Mouse (Mus musculus) forebrain, embryonic 16.5 days (tissue): ENCODE measurements at regions not wholly inside any gene's neighbourhood (a gene's known extent, or its start where the extent isn't known, plus 50 kb on each side); places are given as distances from the start of the nearest gene placed in this dataset.

Experiments used
- ATAC-seq: fragments of 200-750 bp; cut with Nextera tagmentation; 2 replicates; pipeline ENCODE4 v1.8.0; 2017; ENCODE audit warnings: mild to moderate bottlenecking, moderate library complexity
- H3K27ac ChIP-seq: fragments of 300-500 bp; sonication (generic); 2 replicates; pipeline ENCODE4 v1.5.1; 2014; ENCODE audit warnings: low read length, control low read depth
- H3K27me3 ChIP-seq: fragments of 300-500 bp; sonication (generic); replicated peaks from 2 replicates; pipeline ENCODE4 v1.6.1; 2014; ENCODE audit warnings: low read length; ENCODE audit not compliant: control insufficient read depth, insufficient read depth
- H3K36me3 ChIP-seq: fragments of 300-500 bp; sonication (generic); 2 replicates; pipeline ENCODE4 v1.6.1; 2014; ENCODE audit not compliant: control insufficient read depth, insufficient read depth
- H3K4me1 ChIP-seq: fragments of 300-500 bp; sonication (generic); replicated peaks from 2 replicates; pipeline ENCODE4 v1.6.1; 2014; ENCODE audit warnings: low read length; ENCODE audit not compliant: control insufficient read depth, insufficient read depth
- H3K4me2 ChIP-seq: fragments of 300-500 bp; sonication (generic); 2 replicates; pipeline ENCODE4 v1.6.1; 2014; ENCODE audit warnings: mild to moderate bottlenecking, low read length, control low read depth
- H3K4me3 ChIP-seq: fragments of 300-500 bp; sonication (generic); replicated peaks from 2 replicates; pipeline ENCODE4 v1.5.1; 2014; ENCODE audit warnings: mild to moderate bottlenecking, low read length, control low read depth
- H3K9ac ChIP-seq: fragments of 300-500 bp; sonication (generic); replicated peaks from 2 replicates; pipeline ENCODE4 v1.6.1; 2014; ENCODE audit warnings: low read depth, low read length, control low read depth
- H3K9me3 ChIP-seq: fragments of 300-500 bp; sonication (generic); 2 replicates; pipeline ENCODE4 v1.6.1; 2016; ENCODE audit warnings: low read length; ENCODE audit not compliant: control insufficient read depth
- WGBS: fragments of 180-500 bp; shearing (Covaris S2); extraction: QIAGEN DNeasy Blood & Tissue Kit; methylation state at CpG from one replicate; pipeline ENCODE4 v1.1.7; 2014; 5-methylcytosine and 5-hydroxymethylcytosine counted together

- no peak overlapping the region for H3K4me3 ChIP-seq
- no peaks in the 10 kb centered on the region for H3K36me3 ChIP-seq
- no peak overlapping the region for H3K4me2 ChIP-seq
- 69% methylated on average over 4 of the region's 4 CpGs for WGBS
- H3K4me1 ChIP-seq: 0 out of 2 replicates have a peak, but pooled peaks cover 2% of the 10 kb centered on the region
- H3K9ac ChIP-seq: no peak overlapping the region
- no peaks in the 10 kb centered on the region for H3K27me3 ChIP-seq
- H3K9me3 ChIP-seq: no peaks in the 10 kb centered on the region
- ATAC-seq: no peak
- no peak overlapping the region for H3K27ac ChIP-seq
Measured at GRCm38 (mm10) chr15:96107503-96107902, 179.8 kb upstream of the Arid2 start.

GRCm38 (mm10) chr15:96113091-96113490 is 174.2 kb upstream of the Arid2 start:
- no peak for ATAC-seq
- peaks cover 3% of the 10 kb centered on the region; the same call in 1 of the 2 replicates for H3K4me1 ChIP-seq
- no peak overlapping the region for H3K27ac ChIP-seq
- H3K4me2 ChIP-seq: no peak overlapping the region
- H3K9ac ChIP-seq: no peak overlapping the region
- H3K4me3 ChIP-seq: no peak overlapping the region
- H3K9me3 ChIP-seq: no peaks in the 10 kb centered on the region
- H3K27me3 ChIP-seq: no peaks in the 10 kb centered on the region
- WGBS: 92% methylated on average over 13 of the region's 13 CpGs
- H3K36me3 ChIP-seq: no peaks in the 10 kb centered on the region

GRCm38 (mm10) chr15:96114616-96115015 is 172.7 kb upstream of the Arid2 start:
- no peak for ATAC-seq
- no peaks in the 10 kb centered on the region for H3K36me3 ChIP-seq
- no peaks in the 10 kb centered on the region for H3K9me3 ChIP-seq
- WGBS: 82% methylated on average over 9 of the region's 9 CpGs
- H3K9ac ChIP-seq: no peak overlapping the region
- H3K27me3 ChIP-seq: no peaks in the 10 kb centered on the region
- H3K4me2 ChIP-seq: no peak overlapping the region
- no peak overlapping the region for H3K27ac ChIP-seq
- peaks cover 3% of the 10 kb centered on the region; the same call in 1 of the 2 replicates for H3K4me1 ChIP-seq
- no peak overlapping the region for H3K4me3 ChIP-seq

GRCm38 (mm10) chr15:96115196-96115595 is 172.1 kb upstream of the Arid2 start:
- no peak for ATAC-seq
- WGBS: 46% methylated on average over 10 of the region's 10 CpGs
- Histone ChIP-seq H3K36me3 (no peaks in the 10 kb centered on the region), H3K9ac (no peak overlapping the region), H3K9me3 (no peaks in the 10 kb centered on the region), H3K27me3 (no peaks in the 10 kb centered on the region), H3K27ac (no peak overlapping the region), H3K4me2 (no peak overlapping the region), H3K4me1 (peaks cover 3% of the 10 kb centered on the region; the same call in 1 of the 2 replicates), H3K4me3 (no peak overlapping the region)

GRCm38 (mm10) chr15:96119240-96119639 is 168.1 kb upstream of the Arid2 start:
- H3K27me3 ChIP-seq: no peaks in the 10 kb centered on the region
- no peak overlapping the region for H3K4me3 ChIP-seq
- no peak overlapping the region for H3K27ac ChIP-seq
- H3K9ac ChIP-seq: no peak overlapping the region
- H3K4me1 ChIP-seq: peaks cover 3% of the 10 kb centered on the region; the same call in 1 of the 2 replicates
- ATAC-seq: no peak
- WGBS: 93% methylated on average over 7 of the region's 7 CpGs
- no peaks in the 10 kb centered on the region for H3K36me3 ChIP-seq
- H3K4me2 ChIP-seq: no peak overlapping the region
- H3K9me3 ChIP-seq: peaks cover 2% of the 10 kb centered on the region; the same call in 1 of the 2 replicates

GRCm38 (mm10) chr15:96124397-96124796 is 162.9 kb upstream of the Arid2 start:
- Histone ChIP-seq H3K4me2 (no peak overlapping the region), H3K9ac (no peak overlapping the region), H3K27me3 (no peaks in the 10 kb centered on the region), H3K9me3 (peaks cover 2% of the 10 kb centered on the region; the same call in 1 of the 2 replicates), H3K36me3 (no peaks in the 10 kb centered on the region), H3K27ac (no peak overlapping the region), H3K4me1 (no peaks in the 10 kb centered on the region), H3K4me3 (no peak overlapping the region)
- ATAC-seq: peak; percentile 43; the same call in 1 of the 2 replicates
- whole genome bisulfite sequencing: 82% methylated on average over 6 of the region's 6 CpGs

- no peak for ATAC-seq
- H3K4me2 ChIP-seq: no peak overlapping the region
- no peaks in the 10 kb centered on the region for H3K27me3 ChIP-seq
- H3K36me3 ChIP-seq: no peaks in the 10 kb centered on the region
- H3K9me3 ChIP-seq: no peaks in the 10 kb centered on the region
- no peak overlapping the region for H3K27ac ChIP-seq
- H3K4me1 ChIP-seq: 0 out of 2 replicates have a peak, but pooled peaks cover 5% of the 10 kb centered on the region
- 80% methylated on average over 4 of the region's 4 CpGs for WGBS
- H3K4me3 ChIP-seq: no peak overlapping the region
- no peak overlapping the region for H3K9ac ChIP-seq
Measured at GRCm38 (mm10) chr15:96129699-96130098, 157.6 kb upstream of the Arid2 start.

GRCm38 (mm10) chr15:96130531-96130930 is 156.8 kb upstream of the Arid2 start:
- Histone ChIP-seq H3K27ac (no peak overlapping the region), H3K4me2 (no peak overlapping the region), H3K4me3 (no peak overlapping the region), H3K36me3 (no peaks in the 10 kb centered on the region), H3K4me1 (0 out of 2 replicates have a peak, but pooled peaks cover 5% of the 10 kb centered on the region), H3K9ac (no peak overlapping the region), H3K27me3 (no peaks in the 10 kb centered on the region), H3K9me3 (no peaks in the 10 kb centered on the region)
- ATAC-seq: no peak
- 74% methylated on average over 8 of the region's 8 CpGs for WGBS

GRCm38 (mm10) chr15:96131582-96132091 is 155.7 kb upstream of the Arid2 start:
- Histone ChIP-seq H3K27ac (no peak overlapping the region), H3K4me1 (0 out of 2 replicates have a peak, but pooled peaks cover 5% of the 10 kb centered on the region), H3K4me2 (no peak overlapping the region), H3K9ac (no peak overlapping the region), H3K4me3 (no peak overlapping the region), H3K27me3 (no peaks in the 10 kb centered on the region), H3K9me3 (no peaks in the 10 kb centered on the region), H3K36me3 (no peaks in the 10 kb centered on the region)
- no peak for ATAC-seq

GRCm38 (mm10) chr15:96132636-96133035 is 154.7 kb upstream of the Arid2 start:
- H3K9me3 ChIP-seq: no peaks in the 10 kb centered on the region
- H3K4me1 ChIP-seq: 0 out of 2 replicates have a peak, but pooled peaks cover 5% of the 10 kb centered on the region
- no peaks in the 10 kb centered on the region for H3K36me3 ChIP-seq
- H3K4me2 ChIP-seq: no peak overlapping the region
- H3K27ac ChIP-seq: no peak overlapping the region
- 28% methylated on average over 3 of the region's 3 CpGs for WGBS
- no peak overlapping the region for H3K4me3 ChIP-seq
- ATAC-seq: peak; percentile 83
- H3K9ac ChIP-seq: no peak overlapping the region
- H3K27me3 ChIP-seq: no peaks in the 10 kb centered on the region
